Mouse (Mus musculus) hindbrain, embryonic 14.5 days (tissue): Measurements from ENCODE around the gene Dguok. TPM values are rescaled to one million over a fixed set of nuclear protein-coding genes. Genes with fewer than 3 reads are reported as not detected.

ENCODE experiments used
- ATAC-seq: fragments of 200-750 bp; cut with Nextera tagmentation; 2 replicates; pipeline ENCODE4 v1.8.0; 2017; ENCODE audit warnings: moderate number of reproducible peaks, mild to moderate bottlenecking, moderate TSS enrichment, moderate library complexity; ENCODE audit not compliant: low FRiP score
- DNase-seq: peaks from one replicate; pipeline ENCODE4 v3.0.0-alpha.2; 2015; ENCODE audit warnings: low spot score
- H3K27ac ChIP-seq: fragments of 300-500 bp; sonication (generic); 2 replicates; pipeline ENCODE4 v1.5.1; 2014; ENCODE audit warnings: mild to moderate bottlenecking, moderate library complexity
- H3K27me3 ChIP-seq: fragments of 300-500 bp; sonication (generic); 2 replicates; pipeline ENCODE4 v1.6.1; 2014; ENCODE audit warnings: mild to moderate bottlenecking, low read length, mixed read lengths; ENCODE audit not compliant: control insufficient read depth, insufficient read depth
- H3K36me3 ChIP-seq: fragments of 300-500 bp; sonication (generic); replicated peaks from 2 replicates; pipeline ENCODE4 v1.6.1; 2014; ENCODE audit not compliant: control insufficient read depth, insufficient read depth
- H3K4me1 ChIP-seq: fragments of 300-500 bp; sonication (generic); replicated peaks from 2 replicates; pipeline ENCODE4 v1.6.1; 2014; ENCODE audit warnings: antibody characterized with exemption, low read length, mixed read lengths; ENCODE audit not compliant: control insufficient read depth, insufficient read depth
- H3K4me2 ChIP-seq: fragments of 300-500 bp; sonication (generic); replicated peaks from 2 replicates; pipeline ENCODE4 v1.6.1; 2014; ENCODE audit warnings: mild to moderate bottlenecking, moderate library complexity
- H3K4me3 ChIP-seq: fragments of 300-500 bp; sonication (generic); replicated peaks from 2 replicates; pipeline ENCODE4 v1.5.1; 2014; ENCODE audit warnings: mild to moderate bottlenecking, low read length
- H3K9ac ChIP-seq: fragments of 300-500 bp; sonication (generic); 2 replicates; pipeline ENCODE4 v1.6.1; 2014
- H3K9me3 ChIP-seq: fragments of 300-500 bp; sonication (generic); 2 replicates; pipeline ENCODE4 v1.6.1; 2016; ENCODE audit warnings: low read length; ENCODE audit not compliant: control insufficient read depth
- WGBS: fragments of 180-500 bp; shearing (Covaris S2); extraction: QIAGEN DNeasy Blood & Tissue Kit; methylation state at CpG from one replicate; pipeline ENCODE4 v1.1.7; 2014; 5-methylcytosine and 5-hydroxymethylcytosine counted together
- polyA plus RNA-seq: library from polyadenylated mRNA; unstranded; fragments of >200 nt; fragmentation: Nextera tagmentation; extraction: Ambion mirVana; gene quantifications from 2 replicates; pipeline ENCODE4 v1.2.1, GENCODE M21; 2014

Gene Dguok
- polyA plus RNA-seq, 1 experiment from 2014 or later: 69.2 TPM

DNA sequence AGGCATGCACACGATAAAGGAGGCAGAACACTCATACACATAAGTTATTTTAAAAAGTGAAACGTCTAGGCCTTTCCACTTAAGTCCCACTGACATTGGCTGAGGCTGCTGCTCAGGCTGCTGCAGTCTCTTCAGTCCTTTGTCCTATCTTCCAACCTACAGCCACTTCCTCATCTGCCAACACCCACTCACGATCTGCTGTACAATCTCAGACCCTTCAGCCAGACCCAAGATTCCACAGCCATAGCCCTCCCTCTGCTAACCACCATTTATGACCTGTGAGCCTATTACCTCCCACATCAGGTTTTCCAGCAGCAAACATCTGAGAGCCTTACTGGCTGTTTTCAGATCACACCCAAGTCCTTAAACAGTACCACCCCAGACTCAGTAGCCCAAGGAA lies 57.3 kb downstream of the Dguok start:
- Histone ChIP-seq H3K9me3 (no peaks in the 10 kb centered on the region), H3K27ac (no peak overlapping the region), H3K27me3 (no peaks in the 10 kb centered on the region), H3K4me1 (peaks cover 73% of the 10 kb centered on the region), H3K4me2 (no peak overlapping the region), H3K9ac (no peak overlapping the region), H3K4me3 (no peak overlapping the region), H3K36me3 (0 out of 2 replicates have a peak, but pooled peaks cover 9% of the 10 kb centered on the region)
- DNase-seq (no peak), ATAC-seq (no peak)
- 77% methylated on average over 3 of the region's 3 CpGs for WGBS

DNA sequence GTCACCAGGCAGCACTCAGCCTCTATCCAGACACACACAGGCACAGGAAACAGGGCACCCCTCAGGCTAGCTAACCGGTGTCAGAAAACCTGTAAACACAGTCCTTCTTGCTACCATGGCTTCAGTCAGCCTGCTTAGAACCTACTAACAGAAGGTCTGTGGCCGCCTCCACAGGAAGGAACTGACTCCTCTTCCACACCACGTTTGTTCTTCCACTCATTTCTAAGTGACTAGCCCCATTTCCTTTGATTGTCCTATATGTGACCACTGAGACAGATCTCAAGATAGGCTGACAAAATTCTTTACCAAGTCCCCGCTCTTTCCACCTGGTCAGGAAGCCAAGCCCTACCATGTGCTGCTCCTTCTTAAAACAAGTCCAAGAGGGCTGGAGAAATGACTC lies 57.9 kb downstream of the Dguok start:
- DNase-seq (no peak), ATAC-seq (no peak)
- Histone ChIP-seq H3K9ac (no peak overlapping the region), H3K4me3 (no peak overlapping the region), H3K9me3 (no peaks in the 10 kb centered on the region), H3K4me1 (peaks cover 73% of the 10 kb centered on the region), H3K27ac (no peak overlapping the region), H3K27me3 (no peaks in the 10 kb centered on the region), H3K4me2 (no peak overlapping the region), H3K36me3 (0 out of 2 replicates have a peak, but pooled peaks cover 9% of the 10 kb centered on the region)
- 89% methylated on average over 4 of the region's 4 CpGs for WGBS

DNA sequence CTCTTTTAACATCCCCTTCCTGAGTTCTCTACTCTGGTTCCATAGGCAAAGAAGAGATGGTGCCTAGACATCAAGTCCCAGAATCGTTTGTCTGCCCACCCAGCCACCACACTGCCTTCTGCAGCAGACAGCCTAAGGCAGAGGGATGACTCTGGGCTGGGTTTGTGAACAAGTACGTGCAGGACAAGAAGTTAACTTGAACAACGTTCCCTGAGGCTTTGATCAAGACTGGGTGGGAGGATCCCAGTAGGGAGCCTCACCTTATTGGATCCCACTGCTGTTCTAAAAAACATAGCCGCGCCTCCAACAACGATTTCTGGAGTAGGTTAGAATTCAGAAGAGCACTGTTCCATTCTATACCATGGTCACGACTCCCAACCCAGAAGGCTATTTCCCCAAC lies 59.7 kb downstream of the Dguok start:
- H3K4me2 ChIP-seq: no peak overlapping the region
- no peak overlapping the region for H3K4me3 ChIP-seq
- WGBS: 85% methylated on average over 7 of the region's 7 CpGs
- H3K9ac ChIP-seq: no peak overlapping the region
- H3K27me3 ChIP-seq: no peaks in the 10 kb centered on the region
- H3K9me3 ChIP-seq: no peaks in the 10 kb centered on the region
- H3K27ac ChIP-seq: no peak overlapping the region
- H3K4me1 ChIP-seq: peaks cover 74% of the 10 kb centered on the region
- H3K36me3 ChIP-seq: 0 out of 2 replicates have a peak, but pooled peaks cover 9% of the 10 kb centered on the region
- ATAC-seq (no peak), DNase-seq (no peak)

- Histone ChIP-seq H3K27ac (no peak overlapping the region), H3K4me1 (peaks cover 67% of the 10 kb centered on the region), H3K36me3 (0 out of 2 replicates have a peak, but pooled peaks cover 9% of the 10 kb centered on the region), H3K27me3 (no peaks in the 10 kb centered on the region), H3K4me3 (no peak overlapping the region), H3K9me3 (no peaks in the 10 kb centered on the region), H3K4me2 (no peak overlapping the region), H3K9ac (no peak overlapping the region)
- 85% methylated on average over 2 of the region's 2 CpGs for WGBS
- ATAC-seq: no peak
- no peak for DNase-seq
Measured at GRCm38 (mm10) chr6:83445796-83446195, 61.0 kb downstream of the Dguok start.

- ATAC-seq: peak; percentile 12; the same call in 1 of the 2 replicates
- peaks cover 66% of the 10 kb centered on the region for H3K4me1 ChIP-seq
Measured at GRCm38 (mm10) chr6:83443441-83444340, 63.1 kb downstream of the Dguok start.

DNA sequence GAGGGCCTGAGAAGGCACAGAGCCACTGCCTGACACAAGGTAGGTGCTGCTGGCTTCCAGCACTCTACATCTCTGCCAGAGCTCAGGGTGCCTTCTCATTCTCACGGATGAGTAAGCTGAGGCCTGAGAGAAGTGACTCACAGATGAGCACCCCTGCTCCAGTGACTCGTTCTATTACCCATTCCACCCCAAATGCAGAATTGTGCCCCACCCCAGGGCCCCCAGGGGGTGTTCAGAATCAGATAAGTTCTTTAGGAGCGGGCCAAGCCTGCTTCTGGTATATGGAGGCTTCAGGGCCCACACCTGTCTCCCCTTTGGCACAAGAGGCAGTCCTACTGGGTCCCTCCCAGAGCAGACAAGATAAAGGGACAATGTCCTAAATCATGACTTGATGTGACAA lies 64.1 kb downstream of the Dguok start:
- 22% methylated on average over 3 of the region's 3 CpGs for WGBS
- H3K4me1 ChIP-seq: peaks cover 74% of the 10 kb centered on the region
- H3K4me3 ChIP-seq: no peak overlapping the region
- peak overlapping the region; percentile 82; the same call in 1 of the 2 replicates for H3K9ac ChIP-seq
- no peaks in the 10 kb centered on the region for H3K9me3 ChIP-seq
- H3K27ac ChIP-seq: peak overlapping the region; percentile 97
- DNase-seq (no peak), ATAC-seq (no peak)
- H3K36me3 ChIP-seq: no peaks in the 10 kb centered on the region
- no peaks in the 10 kb centered on the region for H3K27me3 ChIP-seq
- H3K4me2 ChIP-seq: peak overlapping the region; percentile 79

More at GRCm38 (mm10) chr6:83443441-83444340, 63.1 kb downstream of the Dguok start:
- DNase-seq: peak; percentile 57
- Histone ChIP-seq H3K9ac (peak overlapping the region; percentile 9; the same call in 1 of the 2 replicates), H3K4me3 (no peak overlapping the region), H3K27ac (peak overlapping the region; percentile 97), H3K36me3 (no peaks in the 10 kb centered on the region), H3K9me3 (no peaks in the 10 kb centered on the region), H3K27me3 (no peaks in the 10 kb centered on the region), H3K4me2 (peak overlapping the region; percentile 79)
- 7% methylated on average over 13 of the region's 13 CpGs for WGBS

DNA sequence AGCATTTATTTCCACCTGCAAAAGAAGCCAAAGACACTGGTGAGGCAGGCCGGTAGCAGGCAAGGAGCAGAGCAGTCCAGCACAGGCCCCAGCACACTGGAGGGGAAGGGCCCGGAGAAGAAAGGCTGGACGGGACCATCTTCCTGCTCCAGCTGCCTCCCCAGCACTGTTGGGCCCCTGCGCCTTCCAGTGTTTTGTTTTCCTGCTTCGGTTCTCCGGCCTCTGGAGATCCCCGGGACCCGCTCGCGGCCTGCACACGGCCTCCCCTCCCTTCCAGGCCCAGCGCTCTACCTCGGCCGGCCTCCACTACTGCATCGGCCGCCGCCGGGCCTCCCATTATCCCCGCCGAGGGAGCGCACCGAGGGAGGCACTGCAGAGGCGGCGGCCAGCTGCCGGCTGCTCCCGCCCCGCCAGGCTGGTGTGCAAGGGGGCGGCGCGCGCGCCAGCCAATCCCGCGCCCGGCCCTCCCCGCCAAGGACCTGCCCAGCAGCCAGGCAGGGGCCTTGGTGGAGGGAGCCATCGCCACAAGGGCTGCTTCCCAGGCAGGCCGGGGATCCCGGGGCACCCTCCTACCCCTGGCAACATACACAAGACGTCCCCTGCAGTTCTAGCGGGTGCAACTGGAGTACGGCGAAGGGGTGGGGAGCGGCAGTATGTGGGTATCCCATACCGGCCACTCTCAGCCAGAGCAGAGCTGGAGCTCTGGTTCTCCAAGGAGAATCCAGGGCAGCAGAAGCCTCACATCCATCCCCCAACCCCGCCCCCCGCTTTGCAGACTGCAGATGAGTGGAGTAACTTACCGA lies 65.3 kb downstream of the Dguok start:
- H3K4me2 ChIP-seq: peak overlapping the region; percentile 79
- H3K9me3 ChIP-seq: no peaks in the 10 kb centered on the region
- peak overlapping the region; percentile 78 for H3K4me3 ChIP-seq
- 0% methylated on average over 47 of the region's 48 CpGs for WGBS
- DNase-seq (peak; percentile 82), ATAC-seq (peak; percentile 90)
- H3K27me3 ChIP-seq: no peaks in the 10 kb centered on the region
- H3K9ac ChIP-seq: peak overlapping the region; percentile 82
- H3K4me1 ChIP-seq: peaks cover 76% of the 10 kb centered on the region
- H3K36me3 ChIP-seq: no peaks in the 10 kb centered on the region
- H3K27ac ChIP-seq: peak overlapping the region; percentile 97

DNA sequence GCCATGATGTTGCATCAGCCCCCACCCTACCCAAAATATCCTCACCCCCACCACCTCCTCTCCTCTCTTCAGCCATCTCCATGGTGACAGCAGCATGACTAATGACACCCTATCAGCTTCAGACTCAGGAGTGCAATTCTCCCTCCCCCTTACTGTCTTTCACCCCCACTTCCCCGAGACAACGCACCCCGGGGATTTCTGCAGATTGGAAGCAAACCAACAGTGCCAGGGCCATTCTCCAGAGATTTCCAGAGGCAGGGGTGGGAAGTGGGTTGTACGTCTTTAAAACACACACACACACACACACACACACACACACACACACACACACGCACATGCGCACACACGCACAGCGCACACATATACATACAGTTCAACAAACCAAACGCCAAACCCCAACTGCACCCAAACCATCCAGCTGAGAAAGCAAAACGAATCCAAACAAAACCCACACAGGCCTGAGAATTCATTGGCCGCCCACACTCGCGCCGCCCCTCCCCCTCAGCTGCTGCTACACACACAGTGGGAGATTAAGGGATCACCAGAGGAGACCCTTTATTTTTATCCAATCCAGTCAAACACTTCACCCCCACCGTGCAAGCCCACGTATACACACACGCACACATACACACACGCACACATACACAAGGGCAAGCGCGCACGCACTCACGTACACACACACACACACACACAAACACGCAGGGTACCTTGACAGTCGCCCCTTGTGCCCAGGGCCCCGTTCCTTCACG lies 66.1 kb downstream of the Dguok start:
- Histone ChIP-seq H3K9me3 (no peaks in the 10 kb centered on the region), H3K4me2 (peak overlapping the region; percentile 79)
- WGBS: 1% methylated on average over 26 of the region's 26 CpGs

More for the DNA sequence above, 66.1 kb downstream of the Dguok start:
- H3K27ac ChIP-seq: peak overlapping the region; percentile 97
- DNase-seq (peak; percentile 80), ATAC-seq (peak; percentile 60)
- no peaks in the 10 kb centered on the region for H3K27me3 ChIP-seq
- peaks cover 81% of the 10 kb centered on the region for H3K4me1 ChIP-seq
- peak overlapping the region; percentile 82 for H3K9ac ChIP-seq
- H3K36me3 ChIP-seq: peaks cover 3% of the 10 kb centered on the region; the same call in 1 of the 2 replicates
- H3K4me3 ChIP-seq: peak overlapping the region; percentile 78
